Mouse (Mus musculus) right cerebral cortex, postnatal 36 days (tissue): ENCODE results near the gene Rab8b.
"Not testable (repeated sequence)": the region's sequence is repeated elsewhere in the genome, so short reads cannot be mapped to it uniquely, and the experiment has no call there.

ENCODE experiments used
- DNase-seq, 2 experiments: peaks; one replicate each; pipeline ENCODE4 v3.0.0; 2022; ENCODE audit warnings: low spot score in 2 of 2, mixed read lengths in 1 of 2

Gene Rab8b

DNA sequence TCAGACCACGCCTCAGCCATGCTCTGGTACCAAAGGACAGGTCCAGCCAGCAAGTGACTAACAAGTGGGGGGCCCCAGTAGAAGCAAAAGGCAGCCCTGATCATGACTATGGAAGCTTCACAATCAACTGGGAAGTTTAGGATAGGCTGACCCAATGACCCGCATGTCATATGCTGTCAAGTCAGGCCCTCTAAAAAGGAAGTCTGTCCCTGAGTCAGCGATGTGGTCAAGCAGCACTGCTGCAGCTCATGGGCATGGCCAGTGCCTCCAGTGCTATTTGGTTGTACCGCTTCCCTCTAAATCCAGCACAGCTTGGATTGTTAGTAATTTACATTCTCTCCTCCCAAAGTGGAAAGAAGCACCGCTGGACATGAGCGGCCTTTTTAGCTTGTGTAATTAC, 32.7 kb downstream of the Rab8b start:
- no peak for DNase-seq

DNA sequence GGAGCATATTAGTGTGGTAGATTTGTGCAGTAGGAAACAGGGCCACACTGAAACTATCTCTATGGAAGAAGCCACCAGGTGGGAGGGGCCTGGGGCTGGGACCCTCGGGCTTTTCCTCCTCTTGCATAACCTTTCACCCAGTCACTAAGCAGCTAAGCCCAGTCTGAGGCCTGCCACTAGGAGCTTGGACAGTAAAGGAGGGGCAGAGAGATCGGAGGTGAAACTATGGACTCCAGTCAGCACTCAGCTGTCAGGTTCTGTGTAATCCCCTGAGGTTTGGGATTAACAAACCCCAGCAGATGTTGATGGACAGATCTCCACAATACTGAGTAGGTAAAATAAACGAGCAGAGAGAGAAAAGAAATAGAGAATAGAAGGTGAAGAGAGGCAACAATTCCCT, 33.1 kb downstream of the Rab8b start:
- DNase-seq, result no peak

DNA sequence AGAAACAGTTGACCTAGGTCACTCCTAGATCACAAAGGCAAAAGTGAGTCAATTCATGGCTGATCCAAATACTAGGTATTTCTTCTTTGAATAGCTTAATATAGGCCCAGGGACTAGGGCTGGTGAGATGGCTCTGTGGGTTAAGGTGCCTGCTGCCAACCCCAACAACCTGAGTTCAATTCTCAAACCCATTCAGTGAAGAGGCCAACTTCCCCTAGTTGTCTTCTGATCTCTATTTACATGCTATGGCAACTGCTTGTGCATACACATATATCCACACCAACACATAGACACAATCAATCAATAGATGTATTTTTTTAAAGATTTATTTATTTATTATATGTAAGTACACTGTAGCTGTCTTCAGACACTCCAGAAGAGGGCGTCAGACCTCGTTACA, 34.9 kb downstream of the Rab8b start:
- DNase-seq, result no peak

DNA sequence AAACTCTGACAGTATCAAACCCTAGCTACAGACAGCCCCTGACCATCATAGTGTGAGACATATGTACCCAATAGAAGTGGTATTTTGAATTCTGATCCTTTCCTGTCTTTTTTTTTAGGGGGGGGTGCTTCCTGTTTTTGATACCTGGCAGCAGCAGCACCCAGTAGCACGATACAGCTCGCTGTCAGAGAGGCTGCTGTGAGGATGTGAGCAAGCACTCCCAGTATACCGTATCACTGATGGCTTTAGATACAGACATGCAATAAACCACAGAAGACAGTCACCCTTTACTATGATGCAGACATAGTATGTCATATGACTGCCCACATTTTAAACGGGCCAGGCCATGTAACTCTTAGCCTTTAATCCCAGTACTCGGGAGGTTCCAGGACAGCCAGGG, 36.0 kb downstream of the Rab8b start:
- DNase-seq, result no peak

DNA sequence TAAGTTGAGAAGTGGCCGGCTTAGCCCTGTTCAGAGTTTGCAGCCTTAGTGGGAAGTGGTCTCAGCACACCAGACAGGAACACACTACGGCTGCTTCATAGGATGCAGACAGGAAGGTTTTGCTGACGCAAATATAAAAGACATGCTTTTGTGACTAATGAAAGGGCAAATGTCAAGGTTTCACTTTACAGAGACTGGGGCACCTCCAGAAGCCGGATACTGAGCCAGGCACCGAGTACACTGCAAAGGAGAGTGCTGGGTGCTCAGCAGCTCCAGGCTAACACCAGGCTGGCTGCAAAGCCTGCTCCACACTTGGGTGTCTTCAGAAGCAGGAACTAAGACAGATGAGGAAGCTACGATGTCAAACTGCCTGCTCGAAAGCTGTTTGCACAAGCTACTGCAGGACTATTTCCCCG, 37.1 kb downstream of the Rab8b start:
- no peak for DNase-seq

DNA sequence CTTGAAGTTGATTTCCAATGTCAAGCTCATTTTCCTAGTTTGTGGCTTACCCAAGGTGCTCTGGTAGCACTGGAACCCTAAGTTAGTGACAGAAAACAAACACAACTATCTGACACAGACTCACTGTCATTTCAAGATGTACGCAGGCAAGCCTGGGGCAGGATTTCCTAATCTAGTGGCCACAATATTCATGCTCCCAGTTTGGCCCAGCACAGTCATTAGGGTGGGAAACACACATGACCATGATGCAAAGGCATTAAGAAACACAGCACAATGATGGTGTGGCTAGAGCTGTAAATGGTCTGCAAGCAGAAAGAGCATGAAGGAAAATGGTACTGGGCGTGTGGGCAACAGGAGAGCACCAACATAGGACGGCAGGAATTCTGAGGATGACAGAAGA, 37.6 kb downstream of the Rab8b start:
- no peak for DNase-seq

DNA sequence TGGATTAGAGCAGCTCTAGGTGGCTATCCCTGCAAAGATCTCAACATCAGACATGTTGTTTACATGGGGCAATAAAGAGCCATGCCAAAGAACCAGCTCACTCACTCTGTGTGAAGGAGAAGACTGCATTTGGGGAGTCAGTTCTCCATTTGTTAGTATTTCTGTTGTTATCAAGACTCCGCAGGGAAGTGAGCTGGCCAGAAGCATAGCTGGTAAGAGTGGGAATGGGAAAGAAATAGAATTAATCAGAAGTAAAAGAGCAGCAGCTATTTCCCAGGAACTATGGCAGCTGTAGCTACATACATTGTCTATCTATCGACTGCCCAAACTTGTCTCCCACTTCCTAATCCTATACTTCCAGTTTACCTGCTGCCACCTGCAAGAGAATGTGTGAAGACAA, 38.7 kb downstream of the Rab8b start:
- no peak for DNase-seq

DNA sequence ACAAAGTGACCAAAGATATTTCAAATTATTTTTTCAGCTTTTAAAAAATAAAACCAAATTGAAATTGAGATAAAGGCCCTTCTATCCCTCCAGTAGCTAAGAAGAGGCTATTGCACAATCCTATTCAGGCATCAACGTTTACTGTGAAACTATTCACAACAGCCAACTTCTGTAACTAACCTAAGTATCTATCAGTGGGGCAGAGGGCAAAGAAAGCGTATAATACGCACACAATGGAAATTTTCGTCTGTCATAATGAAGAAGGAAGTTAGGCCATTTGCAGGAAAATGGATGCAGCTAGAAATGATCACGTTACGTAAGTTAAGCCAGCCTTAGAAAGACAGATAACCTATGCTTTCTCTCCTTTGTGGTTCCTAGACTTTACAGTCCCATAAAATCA, 40.0 kb downstream of the Rab8b start:
- DNase-seq, result no peak

DNA sequence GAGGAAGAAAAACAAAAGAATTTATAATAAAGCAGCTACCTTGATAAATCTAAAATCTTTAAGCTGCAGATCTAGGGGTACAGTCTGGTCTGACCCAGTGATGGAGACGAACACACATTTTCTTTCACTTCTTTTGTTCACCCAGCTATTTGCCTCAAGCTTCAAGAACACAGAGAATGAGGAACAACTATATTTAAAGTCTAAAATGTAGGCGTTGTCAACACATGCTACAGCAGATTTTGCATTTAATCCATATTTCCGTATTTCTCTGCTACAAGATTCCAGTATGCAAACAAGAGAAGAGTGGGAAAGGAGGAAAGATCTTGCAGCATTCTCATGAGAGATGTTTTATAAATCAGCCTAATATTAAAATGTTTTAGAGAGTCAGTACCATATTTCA, 40.6 kb downstream of the Rab8b start:
- no peak for DNase-seq

DNA sequence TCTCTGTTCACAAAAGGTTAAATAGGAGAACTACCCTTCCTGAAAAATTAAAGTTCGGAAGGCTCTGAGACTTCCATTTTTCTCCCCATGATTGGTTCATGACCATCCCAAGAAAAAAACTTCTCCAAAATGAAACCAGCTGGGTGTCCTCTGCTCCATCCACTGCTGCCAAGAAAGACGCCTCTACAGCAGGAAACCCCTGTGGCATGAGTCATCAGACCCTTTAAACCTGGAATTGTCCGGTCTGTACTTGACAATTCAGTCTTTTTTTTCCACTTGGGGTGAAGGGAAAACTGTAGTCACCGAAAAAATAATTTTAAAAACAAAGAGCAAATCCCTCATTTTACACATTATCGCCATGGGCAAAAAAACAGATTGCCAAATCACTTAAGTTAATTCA, 42.9 kb downstream of the Rab8b start:
- DNase-seq, result no peak

DNA sequence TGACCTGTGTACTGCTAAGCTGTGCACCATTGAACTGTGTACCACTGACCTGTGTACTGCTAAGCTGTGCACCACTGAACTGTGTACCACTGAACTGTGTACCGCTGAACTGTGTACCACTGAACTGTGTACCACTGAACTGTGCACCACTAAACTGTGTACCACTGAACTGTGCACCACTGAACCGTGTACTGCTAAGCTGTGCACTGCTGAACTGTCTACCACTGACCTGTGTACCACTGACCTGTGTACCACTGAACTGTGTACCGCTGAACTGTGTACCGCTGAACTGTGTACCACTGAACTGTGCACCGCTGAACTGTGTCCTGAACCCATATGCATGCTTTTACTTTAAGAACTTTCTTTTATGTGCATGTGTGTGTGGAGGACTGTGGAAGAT, 45.2 kb downstream of the Rab8b start:
- no peak for DNase-seq

DNA sequence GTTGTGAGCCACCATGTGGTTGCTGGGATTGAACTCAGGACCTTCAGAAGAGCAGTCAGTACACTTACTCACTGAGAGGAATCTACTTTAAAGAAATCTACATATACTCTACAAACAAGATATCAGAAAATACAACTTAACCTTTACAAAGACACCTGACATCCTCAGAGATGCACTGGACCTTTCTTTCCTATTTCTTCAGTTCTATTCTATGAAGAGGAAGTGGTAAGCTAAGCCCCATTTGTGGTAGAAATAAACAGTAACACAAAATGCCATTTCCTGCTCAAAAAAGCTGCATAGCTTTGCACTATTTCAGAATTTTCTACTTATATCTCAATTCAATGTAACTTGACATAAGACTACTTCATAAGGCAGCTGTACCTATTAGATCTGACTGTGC, 46.0 kb downstream of the Rab8b start:
- DNase-seq, result no peak

DNA sequence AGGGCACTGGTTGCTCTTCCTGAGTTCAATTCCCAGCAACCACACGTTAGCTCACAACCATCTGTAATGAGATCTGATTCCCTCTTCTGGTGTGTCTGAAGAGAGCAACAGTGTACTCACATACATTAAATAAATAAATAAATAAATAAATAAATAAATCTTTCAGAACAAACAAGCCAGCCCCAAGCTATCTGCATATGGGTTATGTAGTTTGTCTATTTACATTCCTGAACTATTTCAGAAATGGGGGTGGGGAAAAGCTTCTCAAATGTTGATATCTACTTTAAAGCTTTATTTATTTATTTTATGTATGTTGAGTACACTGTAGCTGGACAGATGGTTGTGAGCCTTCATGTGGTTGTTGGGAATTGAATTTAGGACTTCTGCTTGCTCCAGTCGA, 46.5 kb downstream of the Rab8b start:
- not testable (repeated sequence) for DNase-seq

DNA sequence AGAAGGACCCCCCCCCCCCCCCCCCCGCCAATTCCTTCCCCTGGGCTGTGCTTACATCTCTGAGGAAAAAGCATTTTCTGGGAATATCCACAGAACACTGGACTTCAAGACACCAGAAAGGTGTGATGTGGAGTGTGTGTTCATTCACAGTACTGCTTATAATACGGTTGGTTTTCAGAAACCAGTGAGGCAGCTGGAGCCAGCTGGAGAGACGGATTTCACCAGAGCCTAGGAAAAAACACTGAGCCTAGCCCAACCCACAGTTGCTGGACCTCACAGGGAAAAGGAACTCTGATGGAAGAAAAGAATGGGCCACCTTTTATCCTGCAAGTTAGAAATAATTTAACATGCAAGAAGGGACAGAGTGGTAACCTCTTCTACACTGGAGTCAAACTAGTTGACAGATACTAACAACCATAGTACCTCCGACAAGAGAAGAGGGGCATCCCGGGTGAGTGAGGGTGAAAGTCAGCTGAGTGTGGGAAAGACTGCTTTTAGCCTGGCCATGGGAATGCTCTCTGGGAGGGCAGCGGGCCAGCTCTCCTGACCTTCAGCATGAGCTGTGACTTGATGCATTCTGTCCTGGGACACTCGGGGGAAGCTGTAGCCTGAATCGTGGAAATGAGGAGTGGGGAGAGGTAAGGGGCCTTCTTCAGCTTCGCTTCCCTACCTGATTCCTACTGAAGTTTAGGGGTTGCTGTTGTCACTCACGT, 47.3 kb downstream of the Rab8b start:
- no peak for DNase-seq

DNA sequence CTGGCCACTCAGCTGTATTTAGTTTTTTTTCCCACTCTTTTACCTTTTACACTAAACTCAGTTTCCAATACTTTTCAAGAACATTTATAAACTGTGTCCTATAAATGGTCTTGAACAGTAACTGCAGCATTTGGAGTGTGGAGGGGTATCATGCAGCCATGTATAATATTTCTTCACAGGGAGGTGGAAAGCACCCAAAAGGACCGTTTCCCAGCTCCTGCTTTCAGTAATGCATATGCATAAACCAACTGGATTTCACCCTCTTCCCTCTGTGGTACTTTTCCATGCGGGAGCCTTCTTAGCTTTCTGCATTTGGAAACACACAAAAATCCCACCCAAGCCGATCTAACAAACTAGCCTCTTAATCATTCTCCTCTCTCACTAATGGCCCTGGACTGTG, 54.8 kb downstream of the Rab8b start:
- peak in 1 of 2 experiments; percentile 41 for DNase-seq

DNA sequence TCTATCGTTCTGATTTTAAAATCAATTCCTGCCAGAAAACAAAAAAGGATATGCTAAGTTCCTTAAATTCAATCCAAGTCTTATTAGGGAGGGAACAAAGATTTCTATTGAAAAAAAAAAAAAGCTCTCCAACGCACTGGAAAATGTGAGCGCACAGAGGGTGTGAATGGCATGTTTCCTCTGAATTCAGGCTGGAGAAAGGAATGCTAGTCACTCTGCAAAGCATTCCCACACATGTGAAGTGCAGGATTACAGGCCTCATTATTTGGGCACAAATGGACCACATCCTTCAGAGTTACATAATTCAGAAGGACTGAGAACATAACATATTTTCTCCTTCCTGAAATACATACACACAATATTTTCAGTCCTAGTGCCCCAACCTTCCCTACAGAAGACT, 56.0 kb downstream of the Rab8b start:
- no peak for DNase-seq

DNA sequence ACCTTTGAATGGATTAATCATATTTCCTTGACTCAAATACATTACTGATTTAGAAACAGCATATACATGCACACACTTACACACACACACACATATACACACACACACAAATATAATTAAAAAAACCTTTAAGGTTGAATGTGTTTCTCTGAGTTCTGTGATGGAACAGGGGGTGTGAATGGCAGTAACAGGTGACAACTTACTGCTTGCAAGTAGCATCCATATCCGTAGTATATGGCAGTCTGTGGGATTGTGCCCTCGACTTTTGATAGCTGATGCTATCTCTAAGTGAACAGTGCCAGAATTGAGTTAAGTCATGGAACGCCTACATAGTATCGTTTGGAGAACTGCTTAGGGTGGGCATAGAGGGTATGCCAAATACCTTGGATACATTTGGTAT, 57.3 kb downstream of the Rab8b start:
- DNase-seq, result no peak

DNA sequence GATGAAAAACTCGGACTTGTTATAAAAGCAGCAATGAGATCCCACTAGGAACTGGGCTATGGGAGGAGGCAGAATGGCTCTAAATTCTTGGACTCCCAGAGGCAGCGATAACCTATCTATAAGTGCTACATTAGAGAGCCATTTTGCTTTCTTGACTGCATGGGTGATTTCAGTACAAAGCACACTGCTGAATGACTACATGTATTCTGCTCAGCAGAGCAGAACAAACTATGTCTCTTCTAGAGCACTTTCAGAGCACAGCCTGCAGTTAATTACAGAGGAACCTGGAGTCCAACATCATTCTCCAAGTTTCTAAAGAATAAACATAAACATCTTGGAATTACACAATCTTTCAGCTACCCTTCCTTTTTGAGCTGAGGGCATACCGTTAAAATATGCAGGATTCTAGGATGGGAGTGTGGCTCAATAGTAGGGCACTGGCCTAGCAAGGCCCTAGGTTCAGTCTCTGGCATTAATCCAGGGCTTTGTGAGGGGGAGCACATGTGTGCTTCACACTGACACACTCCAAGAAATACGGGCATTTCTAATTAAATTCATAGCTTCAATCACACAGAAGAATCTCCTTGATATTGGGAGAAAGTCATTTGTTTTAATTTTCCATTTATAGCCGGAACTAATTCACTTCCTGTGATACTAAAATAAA, 58.3 kb downstream of the Rab8b start:
- DNase-seq, result no peak

DNA sequence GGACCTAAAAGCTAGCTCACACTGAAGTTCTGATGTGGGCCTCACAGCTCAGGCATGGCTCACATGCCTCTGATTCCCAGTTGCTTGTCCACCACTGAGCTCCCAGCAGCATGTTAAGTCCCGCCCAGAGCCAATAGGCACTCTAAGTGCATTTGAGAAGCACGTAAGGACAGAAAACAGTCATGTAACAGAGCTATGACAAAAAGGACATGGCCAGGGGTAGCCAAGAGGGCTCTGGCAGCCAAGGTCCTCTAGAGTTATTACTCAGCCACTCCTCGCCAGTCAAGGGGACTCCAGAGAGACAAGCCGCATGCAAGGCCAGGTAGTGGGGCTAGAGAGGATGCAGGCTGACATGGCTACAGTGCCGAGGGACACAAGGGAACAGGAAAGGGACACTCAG, 60.0 kb downstream of the Rab8b start:
- no peak for DNase-seq

DNA sequence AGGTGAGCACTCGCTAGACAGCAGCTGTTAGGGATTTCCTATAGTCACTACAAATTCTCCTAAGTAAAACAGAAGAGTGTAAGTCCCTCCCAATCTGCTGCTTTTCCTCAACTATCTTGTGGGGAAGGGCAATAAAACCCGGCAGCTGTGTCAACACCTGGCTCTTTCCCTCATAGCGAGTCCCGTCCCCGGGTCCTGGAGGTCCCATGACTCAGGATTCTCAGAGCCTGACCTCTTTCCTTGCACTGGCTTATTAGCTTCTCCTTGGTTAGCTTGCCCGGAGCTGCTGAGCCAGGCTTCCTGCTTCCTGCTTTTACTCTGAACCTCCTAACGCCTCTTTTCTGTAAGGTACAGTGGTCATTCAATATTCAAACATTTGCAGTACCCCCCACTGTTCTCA, 63.6 kb downstream of the Rab8b start:
- DNase-seq, result no peak

DNA sequence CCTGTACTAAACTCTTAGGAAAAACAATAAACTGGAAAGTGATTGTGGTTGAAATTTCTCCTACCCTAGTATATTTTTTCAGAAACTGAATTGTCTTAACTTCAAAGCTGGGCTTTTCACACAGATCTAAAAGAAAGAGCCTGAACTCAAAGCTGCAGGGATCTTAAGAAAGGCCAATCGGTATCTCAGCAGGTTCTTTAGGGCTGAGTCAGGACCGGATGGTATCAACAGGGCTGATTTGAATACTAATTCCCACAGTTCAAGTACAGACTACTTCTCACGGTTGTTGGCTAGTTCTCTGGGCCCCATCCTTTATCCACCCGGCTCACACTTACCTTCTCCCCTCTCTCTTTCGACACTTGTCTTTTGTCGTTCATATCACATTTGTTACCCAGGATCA, 66.9 kb downstream of the Rab8b start:
- DNase-seq, result no peak

DNA sequence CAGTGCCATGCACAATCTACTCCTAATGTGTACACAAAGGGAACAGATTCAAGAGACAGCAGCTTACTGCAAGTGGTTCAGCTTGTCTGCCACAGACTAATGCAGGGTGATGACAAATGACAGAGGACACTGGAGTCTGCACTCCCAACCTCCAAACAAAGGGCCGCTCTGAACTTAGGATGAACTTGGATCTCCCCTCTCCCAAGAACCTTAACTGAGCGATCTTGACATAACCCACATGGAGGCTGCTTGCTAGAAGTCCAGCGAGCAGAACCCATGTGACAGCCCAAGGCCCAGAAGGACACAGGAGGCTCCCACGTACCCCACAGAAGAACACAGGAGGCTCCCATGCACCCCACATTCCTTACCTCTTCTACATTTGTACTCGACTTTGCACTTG, 68.5 kb downstream of the Rab8b start:
- DNase-seq, result no peak

DNA sequence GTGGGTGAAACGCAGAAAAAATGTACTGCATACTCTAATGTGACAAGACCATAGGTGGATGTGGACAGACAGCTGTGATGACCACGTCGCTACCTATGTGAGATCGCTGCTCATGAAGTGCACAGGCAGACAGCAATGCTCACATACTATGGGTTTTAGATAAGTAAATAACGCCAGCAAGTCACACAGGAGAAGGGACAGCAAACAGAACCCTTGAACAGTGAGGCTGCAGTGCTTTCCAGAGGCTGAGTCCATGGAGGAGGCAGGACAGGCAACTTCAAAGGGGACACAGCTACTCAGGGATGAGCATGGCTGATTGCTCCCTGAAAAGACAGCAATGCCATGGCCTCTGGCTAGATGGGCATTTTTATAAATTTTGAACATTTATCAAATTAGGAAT, 72.7 kb downstream of the Rab8b start:
- no peak for DNase-seq

DNA sequence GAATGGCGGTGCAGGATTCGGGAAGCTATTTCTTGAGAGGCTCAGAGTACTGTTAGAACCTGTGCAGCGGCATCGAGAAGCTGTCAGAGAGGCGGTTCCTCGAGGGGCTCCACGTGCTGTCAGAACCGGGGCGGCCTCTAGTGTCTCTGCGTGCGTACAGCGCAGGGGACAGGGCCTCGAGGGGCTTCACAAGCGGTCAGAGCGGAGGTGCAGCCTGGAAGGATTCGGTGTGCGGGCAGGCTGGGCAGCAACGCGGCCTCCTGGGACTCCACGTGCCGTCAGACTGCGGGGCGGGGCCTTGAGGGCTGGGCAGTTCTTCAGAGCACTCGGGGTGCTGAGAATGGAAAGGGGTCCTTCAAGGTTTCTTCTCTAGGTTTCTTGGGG, 84.4 kb downstream of the Rab8b start:
- peak in 1 of 2 experiments; percentile 9 for DNase-seq
